Mouse (Mus musculus) retina, postnatal 1 day (tissue): ENCODE measurements around the gene Prx.

ENCODE experiments used
- DNase-seq: peaks from one replicate; pipeline ENCODE4 v3.0.0-alpha.2; 2012

Prx gene

GRCm38 (mm10) chr7:27499036-27499435 is at the start of gene Prx:
Prx (plus strand) TSS chr7:27499324.
- DNase-seq = no peak

- DNase-seq = no peak
Observed at GRCm38 (mm10) chr7:27451359-27451758, 47.8 kb upstream of the Prx start.

GRCm38 (mm10) chr7:27452206-27452770 is 46.8 kb upstream of the Prx start:
- DNase-seq = no peak

GRCm38 (mm10) chr7:27454461-27455121 is 44.5 kb upstream of the Prx start:
- DNase-seq = no peak

- DNase-seq = no peak
Observed at GRCm38 (mm10) chr7:27455273-27455672, 43.9 kb upstream of the Prx start.

GRCm38 (mm10) chr7:27458614-27459013 is 40.5 kb upstream of the Prx start:
- no peak for DNase-seq

GRCm38 (mm10) chr7:27459640-27460039 is 39.5 kb upstream of the Prx start:
- DNase-seq = no peak

GRCm38 (mm10) chr7:27460477-27460876 is 38.6 kb upstream of the Prx start:
- no peak for DNase-seq

- DNase-seq = peak; percentile 44
Observed at GRCm38 (mm10) chr7:27467648-27468047, 31.5 kb upstream of the Prx start.

GRCm38 (mm10) chr7:27471390-27472120 is 27.6 kb upstream of the Prx start:
- no peak for DNase-seq

GRCm38 (mm10) chr7:27472596-27472995 is 26.5 kb upstream of the Prx start:
- no peak for DNase-seq

GRCm38 (mm10) chr7:27473156-27473834 is 25.8 kb upstream of the Prx start, which contains the start of gene Sertad3:
Sertad3 (plus strand) TSS chr7:27473768.
- peak; percentile 99 for DNase-seq

- no peak for DNase-seq
Observed at GRCm38 (mm10) chr7:27473835-27474489, 25.2 kb upstream of the Prx start.

- peak; percentile 99 for DNase-seq
Observed at GRCm38 (mm10) chr7:27474490-27474954, 24.6 kb upstream of the Prx start.

GRCm38 (mm10) chr7:27475596-27475995 is 23.5 kb upstream of the Prx start:
- DNase-seq = no peak

- no peak for DNase-seq
Observed at GRCm38 (mm10) chr7:27476098-27476635, 23.0 kb upstream of the Prx start.

GRCm38 (mm10) chr7:27478561-27478960 is 20.6 kb upstream of the Prx start:
- DNase-seq = no peak

- DNase-seq = no peak
Observed at GRCm38 (mm10) chr7:27479750-27480149, 19.4 kb upstream of the Prx start.

GRCm38 (mm10) chr7:27480506-27480905 is 18.6 kb upstream of the Prx start:
- DNase-seq = no peak

- no peak for DNase-seq
Observed at GRCm38 (mm10) chr7:27480927-27481626, 18.0 kb upstream of the Prx start.

GRCm38 (mm10) chr7:27481627-27481969 is 17.5 kb upstream of the Prx start:
- peak; percentile 80 for DNase-seq

GRCm38 (mm10) chr7:27483860-27484259 is 15.3 kb upstream of the Prx start:
- no peak for DNase-seq
